Mouse (Mus musculus): ENCODE data around the gene Cnbd2. TPM values are rescaled to one million over a fixed set of nuclear protein-coding genes. Genes with fewer than 3 reads are reported as not detected.

Gene Cnbd2
- polyA plus RNA-seq, 1 experiment, result 0.48 TPM

DNA sequence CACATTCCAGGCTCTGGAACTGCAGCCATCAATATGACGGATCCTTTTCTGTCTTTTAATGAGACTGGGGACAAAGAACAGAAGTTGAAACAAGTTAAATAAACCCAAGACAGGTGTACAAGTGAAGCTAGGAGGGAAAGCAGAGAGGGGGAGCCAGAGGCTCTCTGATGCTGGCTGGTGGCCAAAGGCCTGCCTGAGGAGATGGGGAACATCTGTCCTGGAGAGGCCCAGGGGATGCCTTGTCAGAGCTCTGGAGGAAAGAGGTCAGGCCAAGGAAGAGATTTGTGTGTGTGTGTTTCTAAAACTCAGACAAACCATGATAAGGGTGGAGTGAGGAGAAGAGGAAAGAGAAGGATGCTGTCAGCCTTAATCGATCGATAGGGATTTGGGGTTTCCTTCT, 14.4 kb upstream of the Cnbd2 start:
- TF ChIP-seq POLR2A (IDR thresholded peaks at IDR 0.05; ENCODE audit: low read depth, low read length) (no peak), CTCF (IDR thresholded peaks at IDR 0.05; ENCODE audit: extremely low read depth, insufficient read length, insufficient replicate concordance, low read depth, low read length) (no peak)
- H3K4me1 ChIP-seq (ENCODE audit: control insufficient read depth, insufficient read depth, insufficient read length, low read length), result peaks cover 22% of the 10 kb centered on the region
- H3K27me3 ChIP-seq (ENCODE audit: control insufficient read depth, insufficient read depth, low read length), result no peaks in the 10 kb centered on the region
- H3K36me3 ChIP-seq (ENCODE audit: control insufficient read depth, insufficient read depth, low read length), result peaks cover 3% of the 10 kb centered on the region
- 63% methylated on average over 3 of the region's 3 CpGs for WGBS
- no peak overlapping the region for H3K4me3 ChIP-seq (ENCODE audit: low read depth, low read length)
- no peak overlapping the region for H3K27ac ChIP-seq (ENCODE audit: insufficient read depth, low read depth, low read length)

- WGBS, result 81% methylated on average over 7 of the region's 7 CpGs
- Histone ChIP-seq H3K27ac (ENCODE audit: insufficient read depth, low read depth, low read length) (no peak overlapping the region), H3K36me3 (ENCODE audit: control insufficient read depth, insufficient read depth, low read length) (peaks cover 8% of the 10 kb centered on the region), H3K4me3 (ENCODE audit: low read depth, low read length) (no peak overlapping the region), H3K4me1 (ENCODE audit: control insufficient read depth, insufficient read depth, insufficient read length, low read length) (peaks cover 22% of the 10 kb centered on the region), H3K27me3 (ENCODE audit: control insufficient read depth, insufficient read depth, low read length) (no peaks in the 10 kb centered on the region)
- no peak for TF ChIP-seq CTCF (IDR thresholded peaks at IDR 0.05; ENCODE audit: extremely low read depth, insufficient read length, insufficient replicate concordance, low read depth, low read length)
- TF ChIP-seq POLR2A (IDR thresholded peaks at IDR 0.05; ENCODE audit: low read depth, low read length), result no peak
Measured at GRCm38 (mm10) chr2:156298458-156298857, 13.6 kb upstream of the Cnbd2 start.

- Histone ChIP-seq H3K27ac (ENCODE audit: insufficient read depth, low read depth, low read length) (no peak overlapping the region), H3K4me3 (ENCODE audit: low read depth, low read length) (no peak overlapping the region), H3K27me3 (ENCODE audit: control insufficient read depth, insufficient read depth, low read length) (no peaks in the 10 kb centered on the region), H3K4me1 (ENCODE audit: control insufficient read depth, insufficient read depth, insufficient read length, low read length) (peaks cover 5% of the 10 kb centered on the region), H3K36me3 (ENCODE audit: control insufficient read depth, insufficient read depth, low read length) (peaks cover 16% of the 10 kb centered on the region)
- TF ChIP-seq CTCF (IDR thresholded peaks at IDR 0.05; ENCODE audit: extremely low read depth, insufficient read length, insufficient replicate concordance, low read depth, low read length) (no peak), POLR2A (IDR thresholded peaks at IDR 0.05; ENCODE audit: low read depth, low read length) (no peak)
- WGBS, result 83% methylated on average over 4 of the region's 4 CpGs
Measured at GRCm38 (mm10) chr2:156302063-156302462, 10.0 kb upstream of the Cnbd2 start.

GRCm38 (mm10) chr2:156304351-156304750, 7.7 kb upstream of the Cnbd2 start:
- Histone ChIP-seq H3K4me1 (ENCODE audit: control insufficient read depth, insufficient read depth, insufficient read length, low read length) (0 out of 2 replicates have a peak, but pooled peaks cover 1% of the 10 kb centered on the region), H3K27ac (ENCODE audit: insufficient read depth, low read depth, low read length) (no peak overlapping the region), H3K36me3 (ENCODE audit: control insufficient read depth, insufficient read depth, low read length) (peaks cover 14% of the 10 kb centered on the region), H3K27me3 (ENCODE audit: control insufficient read depth, insufficient read depth, low read length) (no peaks in the 10 kb centered on the region), H3K4me3 (ENCODE audit: low read depth, low read length) (no peak overlapping the region)
- TF ChIP-seq POLR2A (IDR thresholded peaks at IDR 0.05; ENCODE audit: low read depth, low read length) (no peak), CTCF (IDR thresholded peaks at IDR 0.05; ENCODE audit: extremely low read depth, insufficient read length, insufficient replicate concordance, low read depth, low read length) (no peak)
- 94% methylated on average over 4 of the region's 4 CpGs for WGBS

DNA sequence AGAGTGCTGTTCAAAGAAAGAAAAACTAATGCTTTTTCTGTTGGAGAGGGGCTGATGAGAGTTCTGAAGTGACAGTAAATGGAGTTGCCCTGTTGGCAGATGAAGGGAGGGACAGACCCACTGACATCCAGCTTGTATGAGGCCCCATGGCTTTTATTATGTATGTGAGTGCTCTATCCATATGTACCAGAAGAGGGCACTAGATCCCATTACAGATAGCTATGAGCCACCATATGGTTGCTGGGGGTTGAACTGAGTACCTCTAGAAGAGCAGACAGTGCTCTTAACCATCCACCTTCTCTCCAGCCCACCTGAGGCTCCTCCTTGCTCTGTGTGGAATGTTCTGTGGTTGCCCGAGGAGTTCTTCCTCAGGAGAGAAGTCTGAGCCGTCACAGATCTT, 6.3 kb upstream of the Cnbd2 start:
- Histone ChIP-seq H3K4me1 (ENCODE audit: control insufficient read depth, insufficient read depth, insufficient read length, low read length) (0 out of 2 replicates have a peak, but pooled peaks cover under 1% of the 10 kb centered on the region), H3K4me3 (ENCODE audit: low read depth, low read length) (no peak overlapping the region), H3K27me3 (ENCODE audit: control insufficient read depth, insufficient read depth, low read length) (no peaks in the 10 kb centered on the region), H3K36me3 (ENCODE audit: control insufficient read depth, insufficient read depth, low read length) (peaks cover 14% of the 10 kb centered on the region), H3K27ac (ENCODE audit: insufficient read depth, low read depth, low read length) (no peak overlapping the region)
- no peak for TF ChIP-seq POLR2A (IDR thresholded peaks at IDR 0.05; ENCODE audit: low read depth, low read length)
- peak; percentile 38; the same call in 1 of the 2 replicates for TF ChIP-seq CTCF (IDR thresholded peaks at IDR 0.05; ENCODE audit: extremely low read depth, insufficient read length, insufficient replicate concordance, low read depth, low read length)
- WGBS, result 79% methylated on average over 2 of the region's 2 CpGs

GRCm38 (mm10) chr2:156307261-156307660, 4.8 kb upstream of the Cnbd2 start:
- 43% methylated on average over 5 of the region's 5 CpGs for whole genome bisulfite sequencing
- Histone ChIP-seq H3K27ac (ENCODE audit: insufficient read depth, low read depth, low read length) (no peak overlapping the region), H3K27me3 (ENCODE audit: control insufficient read depth, insufficient read depth, low read length) (no peaks in the 10 kb centered on the region), H3K4me3 (ENCODE audit: low read depth, low read length) (no peak overlapping the region), H3K4me1 (ENCODE audit: control insufficient read depth, insufficient read depth, insufficient read length, low read length) (peaks cover 2% of the 10 kb centered on the region; the same call in 1 of the 2 replicates), H3K36me3 (ENCODE audit: control insufficient read depth, insufficient read depth, low read length) (peaks cover 14% of the 10 kb centered on the region)
- TF ChIP-seq CTCF (IDR thresholded peaks at IDR 0.05; ENCODE audit: extremely low read depth, insufficient read length, insufficient replicate concordance, low read depth, low read length) (peak; percentile 24; the same call in 1 of the 2 replicates), POLR2A (IDR thresholded peaks at IDR 0.05; ENCODE audit: low read depth, low read length) (no peak)

GRCm38 (mm10) chr2:156309948-156310347, 2.2 kb upstream of the Cnbd2 start:
- Histone ChIP-seq H3K4me1 (ENCODE audit: control insufficient read depth, insufficient read depth, insufficient read length, low read length) (peaks cover 2% of the 10 kb centered on the region; the same call in 1 of the 2 replicates), H3K27me3 (ENCODE audit: control insufficient read depth, insufficient read depth, low read length) (no peaks in the 10 kb centered on the region), H3K27ac (ENCODE audit: insufficient read depth, low read depth, low read length) (no peak overlapping the region), H3K4me3 (ENCODE audit: low read depth, low read length) (no peak overlapping the region), H3K36me3 (ENCODE audit: control insufficient read depth, insufficient read depth, low read length) (0 out of 2 replicates have a peak, but pooled peaks cover 1% of the 10 kb centered on the region)
- 94% methylated on average over 5 of the region's 5 CpGs for WGBS
- no peak for TF ChIP-seq CTCF (IDR thresholded peaks at IDR 0.05; ENCODE audit: extremely low read depth, insufficient read length, insufficient replicate concordance, low read depth, low read length)
- TF ChIP-seq POLR2A (IDR thresholded peaks at IDR 0.05; ENCODE audit: low read depth, low read length), result no peak
